Mouse (Mus musculus): ENCODE measurements around the gene Vmn1r100. TPM values are rescaled to one million over a fixed set of nuclear protein-coding genes. Genes with fewer than 3 reads are reported as not detected.
"Not testable (repeated sequence)": the region's sequence is repeated elsewhere in the genome, so short reads cannot be mapped to it uniquely, and the experiment has no call there.

The Vmn1r100 gene
- not detected in 2 replicates for polyA plus RNA-seq (2014; fragmentation: Nextera tagmentation; extraction: Ambion mirVana)

DNA sequence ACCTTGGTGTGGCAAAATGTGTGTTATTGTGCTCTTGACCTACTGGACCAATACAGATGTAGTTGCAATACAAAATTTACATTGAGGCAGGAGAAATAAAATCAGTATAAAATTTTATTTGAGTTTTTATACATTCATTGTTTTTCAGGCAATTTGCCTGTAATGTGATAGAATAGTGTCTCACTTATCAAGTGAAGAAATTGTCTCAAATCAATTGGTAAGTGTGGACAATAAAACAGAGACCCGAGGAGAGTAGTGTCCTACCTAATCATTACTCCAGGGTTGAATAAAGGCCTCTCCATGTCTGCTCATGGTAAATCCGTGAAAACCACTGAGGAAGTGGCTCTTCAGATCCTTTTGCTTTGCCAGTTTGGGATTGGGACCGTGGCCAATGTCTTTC, at the start of gene Vmn1r100:
TSS of gene Vmn1r100 (plus strand) at position 301 of the 400 bp plus-strand sequence.
- not testable (repeated sequence) for H3K27ac ChIP-seq; H3K36me3 ChIP-seq (replicated peaks; ENCODE audit: control insufficient read depth, insufficient read depth); H3K4me3 ChIP-seq (replicated peaks; ENCODE audit: low read length); ATAC-seq (ENCODE audit: low FRiP score); DNase-seq (ENCODE audit: low spot score); H3K27me3 ChIP-seq (ENCODE audit: control insufficient read depth, insufficient read depth, low read length); H3K4me2 ChIP-seq (replicated peaks); H3K4me1 ChIP-seq (replicated peaks; ENCODE audit: control insufficient read depth, insufficient read depth, low read length); H3K9ac ChIP-seq; H3K9me3 ChIP-seq (ENCODE audit: control insufficient read depth, low read length)
- no CpG with 5 or more reads among the region's 3 CpGs for WGBS

DNA sequence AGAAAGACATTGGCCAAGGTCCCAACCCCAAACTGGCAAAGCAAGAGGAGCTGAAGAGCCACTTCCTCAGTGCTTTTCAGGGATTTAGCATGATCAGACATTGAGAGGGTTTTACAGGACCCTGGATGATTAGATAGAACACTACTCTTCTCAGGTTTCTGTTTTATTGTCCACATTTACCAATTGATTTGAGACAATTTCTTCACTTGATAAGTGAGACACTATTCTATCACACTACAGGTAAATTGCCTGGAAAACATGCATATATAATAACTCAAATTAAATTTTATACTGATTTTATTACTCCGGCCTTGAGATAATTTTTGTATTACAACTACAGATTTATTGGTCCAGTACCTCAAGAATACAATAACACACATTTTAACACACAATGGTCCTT, 42.4 kb upstream of the Vmn1r100 start, which contains the start of gene Gm5728:
TSS of gene Gm5728 (minus strand) at position 101 of the 400 bp plus-strand sequence.
- not testable (repeated sequence) for H3K36me3 ChIP-seq (replicated peaks; ENCODE audit: control insufficient read depth, insufficient read depth); H3K4me1 ChIP-seq (replicated peaks; ENCODE audit: control insufficient read depth, insufficient read depth, low read length); H3K9ac ChIP-seq; H3K27ac ChIP-seq; H3K4me2 ChIP-seq (replicated peaks); DNase-seq (ENCODE audit: low spot score); ATAC-seq (ENCODE audit: low FRiP score); H3K4me3 ChIP-seq (replicated peaks; ENCODE audit: low read length); H3K9me3 ChIP-seq (ENCODE audit: control insufficient read depth, low read length); H3K27me3 ChIP-seq (ENCODE audit: control insufficient read depth, insufficient read depth, low read length)
- WGBS = no CpG with 5 or more reads among the region's 1 CpGs

DNA sequence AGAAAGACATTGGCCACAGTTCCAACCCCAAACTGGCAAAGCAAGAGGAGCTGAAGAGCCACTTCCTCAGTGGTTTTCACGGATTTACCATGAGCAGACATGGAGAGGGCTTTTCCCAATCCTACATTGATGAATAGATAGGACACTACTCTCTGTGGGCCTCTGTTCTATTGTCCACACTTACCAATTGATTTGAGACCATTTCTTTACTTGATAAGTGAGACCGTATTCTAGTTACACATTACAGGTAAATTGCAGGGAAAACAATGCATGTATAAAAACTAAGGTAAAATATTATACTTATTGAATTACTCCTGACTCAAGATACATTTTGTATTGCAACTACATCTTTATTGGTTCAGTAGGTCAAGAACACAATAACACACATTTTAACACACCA, 24.8 kb downstream of the Vmn1r100 start, which contains the start of gene Vmn1r101:
TSS of gene Vmn1r101 (minus strand) at position 101 of the 400 bp plus-strand sequence.
- DNase-seq (ENCODE audit: low spot score); H3K4me2 ChIP-seq (replicated peaks); H3K27ac ChIP-seq; ATAC-seq (ENCODE audit: low FRiP score); H3K9ac ChIP-seq; H3K9me3 ChIP-seq (ENCODE audit: control insufficient read depth, low read length); H3K36me3 ChIP-seq (replicated peaks; ENCODE audit: control insufficient read depth, insufficient read depth); H3K4me1 ChIP-seq (replicated peaks; ENCODE audit: control insufficient read depth, insufficient read depth, low read length); H3K27me3 ChIP-seq (ENCODE audit: control insufficient read depth, insufficient read depth, low read length); H3K4me3 ChIP-seq (replicated peaks; ENCODE audit: low read length): not testable (repeated sequence)
- WGBS = no CpG with 5 or more reads among the region's 2 CpGs

Other genes with a start within 250 kb of the Vmn1r100 start
- not detected in 2 replicates for gene Vmn1r94, start 249.6 kb upstream of the Vmn1r100 start, polyA plus RNA-seq (2014; fragmentation: Nextera tagmentation; extraction: Ambion mirVana)
- gene Vmn1r95, start 224.2 kb upstream of the Vmn1r100 start, polyA plus RNA-seq (2014; fragmentation: Nextera tagmentation; extraction: Ambion mirVana) = not detected in 2 replicates
- not detected in 2 replicates for gene Gm6164, start 212.3 kb upstream of the Vmn1r100 start, polyA plus RNA-seq (2014; fragmentation: Nextera tagmentation; extraction: Ambion mirVana)
- not detected in 2 replicates for gene Gm4498, start 184.1 kb upstream of the Vmn1r100 start, polyA plus RNA-seq (2014; fragmentation: Nextera tagmentation; extraction: Ambion mirVana)
- gene Gm5890, start 155.1 kb upstream of the Vmn1r100 start, polyA plus RNA-seq (2014; fragmentation: Nextera tagmentation; extraction: Ambion mirVana) = not detected in 2 replicates
- gene Gm4133, start 83.9 kb upstream of the Vmn1r100 start, polyA plus RNA-seq (2014; fragmentation: Nextera tagmentation; extraction: Ambion mirVana) = not detected in 2 replicates
- gene Gm5728, start 42.5 kb upstream of the Vmn1r100 start, polyA plus RNA-seq (2014; fragmentation: Nextera tagmentation; extraction: Ambion mirVana) = not detected in 2 replicates
- not detected in 2 replicates for gene Vmn1r101, start 24.7 kb downstream of the Vmn1r100 start, polyA plus RNA-seq (2014; fragmentation: Nextera tagmentation; extraction: Ambion mirVana)
- gene Gm10670, start 57.0 kb downstream of the Vmn1r100 start, polyA plus RNA-seq (2014; fragmentation: Nextera tagmentation; extraction: Ambion mirVana) = not detected in 2 replicates
- gene Vmn1r103, start 92.6 kb downstream of the Vmn1r100 start, polyA plus RNA-seq (2014; fragmentation: Nextera tagmentation; extraction: Ambion mirVana) = not detected in 2 replicates
- gene Vmn1r104, start 115.9 kb downstream of the Vmn1r100 start, polyA plus RNA-seq (2014; fragmentation: Nextera tagmentation; extraction: Ambion mirVana) = not detected in 2 replicates
- gene Gm5726, start 127.8 kb downstream of the Vmn1r100 start, polyA plus RNA-seq (2014; fragmentation: Nextera tagmentation; extraction: Ambion mirVana) = not detected in 2 replicates
- gene Gm4141, start 158.3 kb downstream of the Vmn1r100 start, polyA plus RNA-seq (2014; fragmentation: Nextera tagmentation; extraction: Ambion mirVana) = not detected in 2 replicates
- gene Gm4513, start 181.1 kb downstream of the Vmn1r100 start, polyA plus RNA-seq (2014; fragmentation: Nextera tagmentation; extraction: Ambion mirVana) = not detected in 2 replicates

Data from hindbrain, embryonic 14.5 days (tissue).